Mouse (Mus musculus) lung, postnatal 36 days (tissue): ENCODE measurements around the gene Ctxn2.
"Not testable (repeated sequence)": the region's sequence is repeated elsewhere in the genome, so short reads cannot be mapped to it uniquely, and the experiment has no call there.

Experiments used
- DNase-seq: peaks from one replicate; pipeline ENCODE4 v3.0.0; 2022; ENCODE audit warnings: mixed read lengths

Gene Ctxn2

DNA sequence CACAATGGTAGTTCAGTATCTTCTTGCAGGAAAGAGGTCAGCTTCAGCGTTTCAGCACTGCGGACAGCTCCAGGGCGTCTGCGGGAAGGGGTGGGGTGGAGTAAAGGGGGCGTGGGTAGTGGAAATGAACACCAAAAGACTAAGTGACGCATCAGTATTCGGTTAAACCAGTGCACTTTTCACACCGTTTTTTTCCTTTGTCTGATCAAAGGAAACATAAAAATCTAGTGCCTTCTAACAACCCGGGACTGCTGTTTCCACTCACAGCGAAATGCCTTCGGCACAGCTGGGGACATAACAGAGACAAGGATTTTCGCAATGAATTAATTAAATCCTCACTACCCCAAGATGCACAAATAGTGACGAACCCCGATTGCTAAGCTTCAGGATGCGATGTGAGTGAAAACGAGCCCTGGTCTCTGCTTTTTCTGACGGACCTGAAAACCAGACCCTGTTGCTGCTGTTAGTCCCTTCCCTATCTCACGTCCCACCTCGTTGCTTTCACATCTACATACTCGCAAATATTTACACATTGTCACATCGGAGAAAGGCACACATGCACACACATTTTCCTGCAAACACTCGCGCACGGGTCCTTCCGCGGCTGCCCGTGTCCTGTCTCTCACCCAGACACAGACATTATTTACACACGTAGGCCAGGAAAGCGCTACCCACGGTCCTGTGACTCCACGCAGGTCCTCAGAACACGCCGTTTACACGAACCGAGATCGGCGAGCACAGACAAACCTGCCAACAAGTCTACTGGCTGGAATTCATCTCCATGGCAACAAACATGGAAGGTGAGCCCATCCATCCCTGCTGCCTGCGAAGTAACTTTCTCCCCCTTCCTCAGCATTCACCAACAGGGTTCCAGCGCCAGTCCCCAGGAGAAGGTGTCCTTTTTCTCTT is at the start of gene Ctxn2:
Ctxn2 (plus strand) TSS at position 790 of the 909 bp plus-strand sequence.
- peak; percentile 74 for DNase-seq

DNA sequence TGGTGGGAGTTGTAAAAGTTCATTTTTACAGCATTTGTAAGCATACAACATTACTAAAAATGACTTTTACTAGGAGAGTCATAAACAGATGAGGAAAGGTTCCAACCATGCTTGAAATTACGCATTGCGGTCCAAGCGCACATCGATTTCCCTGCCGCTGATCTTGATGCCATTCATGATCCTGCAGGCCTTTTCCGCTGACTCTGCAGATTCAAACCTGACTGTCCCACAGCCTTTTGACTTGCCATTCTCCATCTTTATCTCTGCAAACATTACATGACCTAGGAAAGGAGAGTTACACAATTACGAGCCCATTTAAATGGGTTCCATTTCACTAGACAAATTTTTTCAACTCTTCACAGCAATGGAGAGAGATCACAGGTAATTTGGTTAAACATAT is 47.7 kb upstream of the Ctxn2 start:
- no peak for DNase-seq

DNA sequence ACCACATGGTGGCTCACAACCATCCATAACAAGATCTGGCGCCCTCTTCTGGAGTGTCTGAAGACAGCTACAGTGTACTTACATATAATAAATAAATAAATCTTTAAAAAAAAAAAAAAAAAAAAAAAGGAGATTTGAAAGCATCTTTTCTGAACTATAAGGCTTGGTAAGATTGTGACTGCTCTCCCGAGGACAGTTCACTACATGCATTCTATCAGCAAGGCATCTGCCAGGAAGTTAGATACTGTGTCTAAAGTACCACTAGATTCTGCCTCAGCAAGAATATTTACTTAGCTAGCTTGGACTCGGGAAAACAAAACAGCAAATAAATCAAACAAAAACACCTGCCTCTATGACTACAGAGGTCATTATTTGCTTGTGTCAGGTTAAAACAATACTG is 44.4 kb upstream of the Ctxn2 start:
- not testable (repeated sequence) for DNase-seq

DNA sequence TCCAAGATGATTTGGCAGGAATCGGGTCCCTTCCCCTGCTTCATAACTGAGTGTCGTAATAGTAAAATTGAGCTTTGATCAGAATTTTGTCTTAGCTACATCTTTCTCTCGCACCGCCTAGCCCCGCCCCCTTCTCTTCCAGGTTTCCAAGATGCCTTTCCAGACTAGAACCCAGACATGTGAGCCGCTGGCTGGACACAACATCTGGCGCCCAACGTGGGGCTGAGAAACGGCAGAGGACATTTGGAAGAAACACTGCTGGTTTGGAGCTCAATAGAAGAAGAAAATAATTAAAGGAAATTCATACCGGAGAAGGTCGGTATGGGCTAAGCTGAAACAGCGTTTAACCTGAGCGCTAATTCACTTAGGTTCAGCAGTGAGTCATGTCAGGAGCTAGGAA is 32.0 kb upstream of the Ctxn2 start:
- DNase-seq: not testable (repeated sequence)

- not testable (repeated sequence) for DNase-seq
Observed at GRCm38 (mm10) chr2:125106536-125106935, 30.0 kb upstream of the Ctxn2 start.

DNA sequence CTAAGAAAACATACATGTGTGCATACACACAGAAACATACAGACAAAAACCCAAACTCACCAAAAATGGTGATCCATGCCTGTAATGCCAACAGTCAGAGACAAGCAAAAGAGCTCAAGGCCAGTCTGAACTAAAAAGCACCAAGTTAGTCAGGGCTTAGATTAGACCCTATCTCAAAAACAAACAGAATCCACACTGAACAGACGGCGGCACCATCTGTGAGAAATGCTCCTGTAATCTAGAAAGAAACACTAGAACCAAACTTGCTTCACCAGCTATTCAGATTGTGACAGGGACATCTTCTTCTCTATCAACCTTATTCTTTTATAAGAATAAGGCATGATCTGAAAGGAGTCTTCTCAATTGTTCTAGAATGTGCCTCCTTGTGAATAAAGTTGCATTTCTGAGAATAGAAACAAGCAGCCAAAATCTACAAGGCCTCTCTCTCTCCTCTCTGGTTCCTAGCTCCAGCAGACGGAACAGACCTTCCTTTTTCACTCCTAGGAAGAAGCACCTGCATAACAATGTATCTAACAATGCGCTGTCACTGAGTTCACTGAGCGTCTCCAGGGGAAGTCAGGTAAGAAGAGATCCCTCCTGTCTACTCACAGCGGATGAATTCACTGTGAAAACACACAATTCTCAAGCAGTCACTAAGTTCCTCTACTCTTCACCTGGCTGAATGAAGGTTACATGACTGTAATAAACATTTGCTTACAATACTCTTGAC is 16.9 kb upstream of the Ctxn2 start:
- no peak for DNase-seq

DNA sequence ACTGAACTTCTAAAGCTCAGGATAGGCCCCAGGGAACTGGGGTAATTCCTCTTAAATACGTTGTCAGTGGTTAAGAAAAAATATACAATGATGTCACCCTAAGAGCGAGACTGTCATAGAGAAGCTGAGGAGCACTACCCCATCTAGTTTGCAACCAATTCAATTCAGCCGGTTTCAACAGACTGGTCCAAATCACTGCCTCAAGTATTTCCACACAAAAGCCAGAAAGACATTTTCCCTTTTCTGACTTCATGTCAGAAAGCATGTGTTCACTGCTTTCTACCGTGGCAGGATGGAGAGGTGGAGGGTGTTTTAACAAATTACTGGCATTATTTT is 14.2 kb upstream of the Ctxn2 start:
- DNase-seq: no peak

- peak; percentile 56 for DNase-seq
Observed at GRCm38 (mm10) chr2:125122624-125123476, 13.6 kb upstream of the Ctxn2 start.

- peak; percentile 77 for DNase-seq
Observed at GRCm38 (mm10) chr2:125123477-125123852, 13.0 kb upstream of the Ctxn2 start, which contains the start of gene Myef2. Gene Myef2 (minus strand): TSS chr2:125123661.

- DNase-seq: no peak
Observed at GRCm38 (mm10) chr2:125125824-125126223, 10.7 kb upstream of the Ctxn2 start.

GRCm38 (mm10) chr2:125126792-125127191 is 9.7 kb upstream of the Ctxn2 start:
- no peak for DNase-seq

- no peak for DNase-seq
Observed at GRCm38 (mm10) chr2:125134113-125134512, 2.4 kb upstream of the Ctxn2 start.

- DNase-seq: no peak
Observed at GRCm38 (mm10) chr2:125136846-125137245, 354 bp downstream of the Ctxn2 start.

- no peak for DNase-seq
Observed at GRCm38 (mm10) chr2:125142336-125142735, 5.8 kb downstream of the Ctxn2 start.

DNA sequence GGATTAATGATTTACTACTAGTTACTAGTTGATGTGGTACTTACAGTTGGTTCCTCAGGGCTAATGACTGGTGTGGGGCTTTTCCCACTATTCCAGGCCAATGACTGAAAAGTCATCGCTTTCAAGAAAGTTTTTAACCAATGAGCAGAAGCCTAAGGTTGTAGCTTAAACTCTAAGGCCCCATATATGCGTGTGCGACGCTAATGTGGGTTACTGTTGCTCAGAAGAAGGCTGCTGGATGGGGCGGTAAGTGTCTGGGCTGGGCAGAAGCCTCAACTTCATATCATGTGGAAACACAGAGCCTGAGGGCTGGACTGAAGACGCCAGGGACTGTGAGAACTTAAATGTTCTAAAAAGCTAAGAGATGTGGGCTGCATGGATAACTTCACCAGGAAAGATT is 15.9 kb downstream of the Ctxn2 start, which contains the start of gene Slc12a1:
Slc12a1 (plus strand) TSS at position 118 of the 400 bp plus-strand sequence.
- DNase-seq: no peak

DNA sequence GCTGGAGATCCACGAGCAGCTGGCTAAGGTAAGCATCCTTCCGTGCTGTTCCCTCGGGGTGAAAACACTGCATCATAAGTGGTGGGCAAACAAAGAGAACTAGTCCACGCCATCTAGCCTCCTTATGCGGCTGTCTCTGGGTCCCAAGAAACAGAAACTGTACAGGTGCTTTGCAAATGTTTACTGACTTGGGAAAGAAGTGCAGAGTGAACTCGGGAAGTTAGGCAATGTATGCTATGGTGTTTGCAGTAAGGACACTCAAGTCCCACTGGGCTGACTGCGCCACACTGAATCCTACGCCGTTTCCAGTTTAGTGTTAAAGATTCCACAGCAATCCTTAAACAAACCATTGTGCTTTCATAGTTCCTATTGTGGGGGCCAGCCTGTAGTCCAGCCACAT is 17.8 kb downstream of the Ctxn2 start:
- DNase-seq: peak; percentile 55

DNA sequence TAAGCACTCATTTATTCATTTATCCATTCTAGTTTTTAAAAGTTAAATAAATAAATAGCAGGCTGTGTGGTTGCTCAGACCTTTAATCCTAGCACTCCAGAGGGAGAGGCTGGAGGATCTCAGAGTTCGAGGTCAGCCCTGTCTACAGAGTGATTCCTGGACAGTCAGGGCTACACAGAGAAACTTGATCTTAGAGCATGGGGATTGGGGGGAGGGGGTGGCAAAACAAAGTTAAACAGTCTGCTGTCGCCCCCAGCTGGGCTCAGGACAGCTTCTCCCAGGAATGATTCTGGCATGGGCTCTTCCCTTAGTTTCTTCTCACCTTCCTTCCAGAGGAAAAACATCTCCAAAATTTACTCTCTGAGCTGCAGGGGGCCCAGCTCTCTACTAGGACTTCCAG is 19.0 kb downstream of the Ctxn2 start:
- no peak for DNase-seq

- DNase-seq: no peak
Observed at GRCm38 (mm10) chr2:125162012-125162470, 25.5 kb downstream of the Ctxn2 start.

GRCm38 (mm10) chr2:125178225-125178798 is 41.8 kb downstream of the Ctxn2 start:
- DNase-seq: no peak

GRCm38 (mm10) chr2:125187904-125188303 is 51.4 kb downstream of the Ctxn2 start:
- no peak for DNase-seq

- DNase-seq: peak; percentile 80
Observed at GRCm38 (mm10) chr2:125189197-125189596, 52.7 kb downstream of the Ctxn2 start.

DNA sequence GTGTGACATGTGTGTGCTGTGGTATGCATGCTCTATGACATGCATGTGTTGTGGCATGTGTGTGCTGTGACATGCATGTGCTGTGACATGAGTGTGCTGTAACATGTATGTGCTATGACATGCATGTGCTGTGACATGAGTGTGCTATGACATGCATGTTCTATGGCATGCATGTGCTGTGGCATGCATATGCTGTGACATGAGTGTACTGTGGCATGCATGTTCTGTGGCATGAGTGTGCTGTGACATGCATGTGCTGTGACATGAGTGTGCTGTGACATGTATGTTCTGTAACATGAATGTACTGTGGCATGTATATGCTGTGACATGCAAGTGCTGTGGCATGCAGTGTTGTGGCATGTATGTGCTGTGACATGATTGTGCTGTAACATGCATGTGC is 56.4 kb downstream of the Ctxn2 start:
- no peak for DNase-seq
